Mouse (Mus musculus) neutrophil, adult 59 days (primary cell): Measurements from ENCODE around the gene Krtap13-1. TPM values are rescaled to one million over a fixed set of nuclear protein-coding genes. Genes with fewer than 3 reads are reported as not detected.

Experiments
- total RNA-seq, 2 experiments: library from RNA; stranded (reverse); gene quantifications; 1 replicate in 1 of 2; 2 replicates in 1 of 2; pipeline ENCODE4 v1.2.4; 2023

Gene Krtap13-1
- total RNA-seq, result not detected

DNA sequence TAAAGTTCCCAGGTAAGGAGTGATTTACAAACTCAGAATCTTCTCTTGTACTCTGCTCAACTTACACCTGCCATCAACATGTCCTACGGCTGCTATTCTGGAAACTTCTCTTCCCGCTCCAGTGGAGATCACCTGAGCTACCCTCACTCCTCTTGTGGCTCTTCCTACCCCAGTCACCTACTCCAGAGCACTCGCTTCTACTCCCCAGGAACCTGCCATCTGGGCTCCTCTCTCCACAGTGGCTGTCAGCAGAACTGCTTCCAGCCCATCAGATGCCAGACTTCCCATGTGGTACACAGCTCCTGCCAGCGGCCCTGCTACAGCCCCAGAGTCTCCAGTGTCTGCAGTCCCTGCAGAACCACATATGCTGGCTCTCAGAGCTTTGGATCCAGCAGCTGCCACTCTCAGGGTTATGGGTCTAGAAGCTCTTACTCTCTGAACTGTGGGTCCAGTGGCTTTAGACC is at the start of gene Krtap13-1:
Krtap13-1 (plus strand) TSS at position 51 of the 464 bp plus-strand sequence.

DNA sequence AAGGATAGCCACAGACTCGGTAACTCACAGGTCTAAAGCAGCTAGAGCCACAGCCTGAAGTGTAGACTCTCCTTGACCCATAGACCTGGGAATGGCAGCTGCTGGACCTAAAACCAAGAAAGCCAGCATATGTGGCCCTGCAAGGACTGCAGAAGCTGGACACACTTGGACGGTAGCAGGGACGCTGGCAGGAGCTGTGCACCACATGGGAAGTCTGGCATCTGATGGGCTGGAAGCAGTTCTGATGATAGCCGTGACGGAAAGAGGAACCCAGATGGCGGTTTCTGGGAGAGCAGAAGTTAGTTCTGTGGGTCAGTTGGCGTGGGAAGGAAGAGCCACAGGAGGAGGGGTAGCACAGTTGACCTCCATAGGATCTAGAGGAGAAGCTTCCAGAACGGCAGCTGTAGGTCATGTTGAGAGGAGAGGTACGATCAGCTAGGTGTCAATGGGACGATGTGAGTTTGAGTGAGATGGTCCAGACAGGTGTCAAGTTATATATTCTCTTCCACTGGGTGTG is 21.1 kb upstream of the Krtap13-1 start, which contains the start of gene 2310061N02Rik:
2310061N02Rik (minus strand) TSS at position 467 of the 517 bp plus-strand sequence.

DNA sequence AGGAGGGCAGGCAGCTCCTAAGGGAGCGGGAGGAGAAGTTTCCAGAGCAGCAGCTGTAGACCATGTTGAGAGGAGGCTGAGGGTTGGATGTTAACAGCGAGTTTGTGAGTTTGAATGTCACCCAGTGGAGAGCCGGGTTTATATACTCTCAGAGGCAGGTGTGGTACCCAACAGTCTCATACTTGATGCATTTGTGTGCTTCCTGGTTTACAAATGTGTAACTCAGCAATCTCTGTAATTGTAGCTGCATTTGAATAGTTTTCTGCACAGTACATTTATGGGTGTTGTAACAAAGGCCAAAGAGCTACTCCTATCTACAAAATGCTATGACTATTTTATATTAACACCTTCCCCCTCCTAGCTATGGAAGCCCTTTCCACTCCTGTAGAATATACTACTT is 22.9 kb downstream of the Krtap13-1 start, which contains the start of gene Krtap13:
Krtap13 (minus strand) TSS at position 101 of the 400 bp plus-strand sequence.

DNA sequence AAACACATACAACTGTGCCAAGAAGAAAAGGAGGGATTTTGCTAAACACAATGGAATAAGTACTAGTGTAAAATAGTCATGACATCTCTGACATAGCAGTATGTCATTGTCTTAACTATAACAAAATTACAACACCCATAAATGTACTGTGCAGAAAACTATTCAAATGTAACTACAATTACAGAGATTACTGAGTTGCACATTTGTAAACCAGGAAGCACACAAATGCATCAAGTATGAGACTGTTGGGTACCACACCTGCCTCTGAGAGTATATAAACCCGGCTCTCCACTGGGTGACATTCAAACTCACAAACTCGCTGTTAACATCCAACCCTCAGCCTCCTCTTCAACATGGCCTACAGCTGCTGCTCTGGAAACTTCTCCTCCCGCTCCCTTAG is 29.9 kb downstream of the Krtap13-1 start, which contains the start of gene 2310034C09Rik:
2310034C09Rik (plus strand) TSS at position 301 of the 400 bp plus-strand sequence.

DNA sequence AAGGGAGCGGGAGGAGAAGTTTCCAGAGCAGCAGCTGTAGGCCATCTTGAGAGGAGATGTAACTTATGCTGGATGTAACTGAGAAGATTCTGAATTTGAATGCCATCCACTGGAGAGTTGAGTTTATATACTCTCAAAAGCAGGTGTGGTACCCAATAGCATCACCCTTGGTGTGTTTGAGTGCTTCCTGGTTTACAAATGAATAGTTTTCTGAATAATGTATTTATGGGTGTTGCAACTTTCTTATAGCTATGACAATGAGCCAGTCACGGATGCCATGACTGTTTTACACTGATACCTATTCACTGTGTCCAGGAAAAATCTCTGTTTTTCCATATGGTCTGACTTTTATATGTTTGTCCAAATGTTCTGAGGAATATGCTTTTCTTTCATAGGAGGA is 45.4 kb downstream of the Krtap13-1 start, which contains the start of gene 2310057N15Rik:
2310057N15Rik (minus strand) TSS at position 101 of the 400 bp plus-strand sequence.

DNA sequence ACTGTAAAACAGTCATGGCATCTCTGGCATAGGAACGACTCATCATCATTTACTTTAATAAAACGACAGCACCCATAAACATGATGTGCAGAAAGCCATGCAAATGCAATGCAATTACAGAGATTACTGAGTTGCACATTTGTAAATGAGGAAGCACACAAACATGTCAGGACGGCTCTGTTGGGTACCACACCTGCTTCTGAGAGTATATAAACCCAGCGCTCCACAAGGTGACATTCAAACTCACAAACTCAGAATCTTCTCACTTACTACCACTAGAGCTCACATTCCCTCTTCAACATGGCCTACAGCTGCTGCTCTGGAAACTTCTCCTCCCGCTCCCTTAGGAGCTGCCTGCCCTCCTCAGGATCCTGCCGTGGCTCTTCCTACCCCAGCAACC is 48.9 kb downstream of the Krtap13-1 start, which contains the start of gene Gm5965:
Gm5965 (plus strand) TSS at position 301 of the 400 bp plus-strand sequence.

Other genes starting within 250 kb of the Krtap13-1 start
- gene Cldn17, start 221.9 kb upstream of the Krtap13-1 start, total RNA-seq, result not detected
- gene Cldn8, start 165.7 kb upstream of the Krtap13-1 start, total RNA-seq, result not detected
- gene Krtap24-1, start 116.6 kb upstream of the Krtap13-1 start, total RNA-seq, result not detected
- gene 2310079G19Rik, start 101.2 kb upstream of the Krtap13-1 start, total RNA-seq, result not detected
- not detected for gene Krtap26-1, start 81.1 kb upstream of the Krtap13-1 start, total RNA-seq
- gene Krtap27-1, start 57.2 kb upstream of the Krtap13-1 start, total RNA-seq, result not detected
- not detected for gene 2310061N02Rik, start 20.9 kb upstream of the Krtap13-1 start, total RNA-seq
- not detected for gene Krtap13, start 22.8 kb downstream of the Krtap13-1 start, total RNA-seq
- not detected for gene 2310034C09Rik, start 30.0 kb downstream of the Krtap13-1 start, total RNA-seq
- gene 2310057N15Rik, start 45.3 kb downstream of the Krtap13-1 start, total RNA-seq, result not detected
- gene Gm5965, start 49.0 kb downstream of the Krtap13-1 start, total RNA-seq, result not detected
- gene Gm20741, start 83.4 kb downstream of the Krtap13-1 start, total RNA-seq, result not detected
- gene Krtap15, start 91.4 kb downstream of the Krtap13-1 start, total RNA-seq, result not detected
- not detected for gene Krtap14, start 97.3 kb downstream of the Krtap13-1 start, total RNA-seq
- not detected for gene Krtap19-1, start 140.5 kb downstream of the Krtap13-1 start, total RNA-seq
- not detected for gene Krtap19-2, start 145.4 kb downstream of the Krtap13-1 start, total RNA-seq
- gene Krtap19-3, start 149.2 kb downstream of the Krtap13-1 start, total RNA-seq, result not detected
- gene Krtap19-4, start 156.2 kb downstream of the Krtap13-1 start, total RNA-seq, result not detected
- not detected for gene Krtap19-5, start 167.6 kb downstream of the Krtap13-1 start, total RNA-seq
- gene Krtap19-9b, start 203.4 kb downstream of the Krtap13-1 start, total RNA-seq, result not detected
- gene Krtap16-3, start 234.0 kb downstream of the Krtap13-1 start, total RNA-seq, result not detected